Mouse (Mus musculus) spleen, adult 2 months (tissue): ENCODE data around the gene Irgm1.

Experiments
- CTCF ChIP-seq: fragments of 200-500 bp; IDR thresholded peaks from 2 replicates; pipeline ENCODE4 v1.5.1; 2011; ENCODE audit warnings: mild to moderate bottlenecking, inconsistent platforms; ENCODE audit not compliant: insufficient read depth, insufficient read length, insufficient replicate concordance; ENCODE audit errors: extremely low read depth
- POLR2A ChIP-seq: fragments of 200-500 bp; IDR thresholded peaks from 2 replicates; pipeline ENCODE4 v1.6.1; 2011; ENCODE audit warnings: low read depth, low read length, inconsistent platforms

GRCm38 (mm10) chr11:48835923-48836322 lies 35.6 kb downstream of the Irgm1 start:
- TF ChIP-seq POLR2A: no peak
- no peak for TF ChIP-seq CTCF
